Mouse (Mus musculus) skeletal muscle tissue, adult 2 months (tissue): ENCODE measurements around the gene Krt42.
"Not testable (repeated sequence)": the region's sequence is repeated elsewhere in the genome, so short reads cannot be mapped to it uniquely, and the experiment has no call there.

Experiments used
- DNase-seq: peaks from one replicate; pipeline ENCODE4 v3.0.0-alpha.2; 2012; ENCODE audit warnings: low read depth, low spot score

Gene Krt42

DNA sequence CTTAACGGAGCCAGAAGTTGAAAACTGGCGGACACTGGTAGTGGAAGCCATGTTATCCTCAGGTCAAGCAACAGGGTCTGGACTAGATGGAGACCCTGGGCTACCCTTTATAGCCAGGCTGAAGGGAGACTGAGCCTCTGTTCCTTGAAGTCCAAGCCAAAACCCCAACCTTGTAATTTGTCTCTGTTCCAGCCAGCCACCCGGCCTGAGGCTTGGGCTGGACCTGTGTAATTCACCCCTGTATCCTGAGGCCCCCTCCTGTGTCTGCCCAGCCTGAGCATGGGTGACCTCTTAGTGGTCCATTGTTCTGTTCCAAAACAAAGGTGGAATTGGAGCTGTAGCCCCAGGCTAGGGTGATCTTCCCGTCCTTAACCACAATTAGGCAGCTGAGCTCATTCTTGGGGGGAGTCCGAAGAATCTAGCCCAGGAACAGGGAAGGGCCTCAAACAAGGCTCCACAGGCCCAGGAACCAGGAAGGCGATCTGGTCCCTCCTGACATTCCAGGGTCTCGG is at the start of gene Krt42:
Krt42 (minus strand) TSS at position 51 of the 512 bp plus-strand sequence.
- DNase-seq: no peak

- no peak for DNase-seq
These were observed 49.1 kb upstream of the Krt42 start for GRCm38 (mm10) chr11:100318529-100319451.

DNA sequence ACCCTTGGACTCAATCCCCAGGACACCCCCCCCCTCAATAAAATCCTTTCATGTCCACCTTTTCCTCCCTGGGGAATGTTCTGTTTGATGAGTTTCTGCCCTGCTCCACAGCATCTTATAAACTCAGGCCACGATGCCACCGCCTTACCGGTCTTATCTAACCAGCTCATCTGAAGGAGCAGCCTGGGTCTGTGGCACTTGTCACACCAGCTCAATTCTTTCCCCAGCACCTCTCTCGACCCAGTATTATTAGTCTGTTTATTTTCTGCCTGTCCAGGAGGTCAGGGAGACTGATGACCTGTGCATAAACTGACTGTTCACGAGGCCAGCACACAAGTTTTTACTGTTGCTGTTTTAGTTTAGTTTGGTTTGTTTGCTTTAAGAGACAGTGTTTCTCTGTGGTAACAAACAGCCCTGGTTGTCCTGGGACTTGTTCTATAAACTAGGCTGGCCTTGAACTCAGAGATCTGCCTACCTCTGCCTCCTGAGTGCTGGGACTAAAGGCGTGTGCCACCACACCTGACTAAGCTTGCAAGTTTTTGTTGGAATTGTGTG is 48.2 kb upstream of the Krt42 start:
- DNase-seq: no peak

- no peak for DNase-seq
These were observed 45.8 kb upstream of the Krt42 start for GRCm38 (mm10) chr11:100315439-100315838.

GRCm38 (mm10) chr11:100313424-100313823 is 43.8 kb upstream of the Krt42 start:
- DNase-seq: no peak

GRCm38 (mm10) chr11:100312096-100312679 is 42.5 kb upstream of the Krt42 start:
- DNase-seq: peak; percentile 81

GRCm38 (mm10) chr11:100311656-100312055 is 42.0 kb upstream of the Krt42 start:
- no peak for DNase-seq

GRCm38 (mm10) chr11:100308672-100309071 is 39.0 kb upstream of the Krt42 start:
- not testable (repeated sequence) for DNase-seq

DNA sequence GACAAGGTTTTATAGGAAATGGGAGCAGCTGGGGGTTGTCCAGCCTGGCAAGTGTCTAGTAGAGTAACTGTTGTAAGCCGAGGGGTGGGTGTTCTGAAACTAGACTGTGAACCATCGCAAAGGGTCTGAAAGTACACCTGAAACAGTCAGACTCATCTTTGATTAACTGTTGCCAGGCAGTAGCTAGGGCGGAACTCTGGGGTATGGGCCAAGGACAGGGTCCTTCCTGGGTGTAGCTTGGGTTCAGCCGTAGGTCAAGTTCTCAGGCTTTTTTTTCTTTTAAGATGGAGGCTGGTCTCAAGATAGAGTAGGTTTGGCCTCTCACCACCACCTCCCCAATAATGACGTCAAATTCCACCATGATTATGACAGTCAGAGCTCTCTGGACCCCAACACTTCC is 38.2 kb upstream of the Krt42 start:
- DNase-seq: no peak

DNA sequence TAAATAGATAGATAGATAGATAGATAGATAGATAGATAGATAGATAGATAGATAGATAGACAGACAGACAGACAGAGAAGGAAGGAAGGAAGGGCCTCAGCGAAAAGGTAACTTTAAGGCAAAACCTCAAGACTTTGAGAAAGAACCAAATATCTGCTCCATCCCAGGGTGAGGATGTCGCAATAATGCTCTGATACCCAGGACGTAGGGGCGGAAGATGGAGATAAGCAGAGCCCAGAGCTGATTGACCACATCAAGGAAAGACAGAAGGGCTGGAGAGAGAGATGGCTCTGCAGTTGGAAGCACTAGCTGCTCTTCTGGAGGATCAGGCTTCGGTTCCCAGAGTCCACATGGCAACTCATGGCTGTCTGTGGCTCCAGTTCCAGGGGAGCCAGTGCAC is 31.6 kb upstream of the Krt42 start:
- no peak for DNase-seq

- DNase-seq: no peak
These were observed 30.6 kb upstream of the Krt42 start for GRCm38 (mm10) chr11:100300293-100300692.

DNA sequence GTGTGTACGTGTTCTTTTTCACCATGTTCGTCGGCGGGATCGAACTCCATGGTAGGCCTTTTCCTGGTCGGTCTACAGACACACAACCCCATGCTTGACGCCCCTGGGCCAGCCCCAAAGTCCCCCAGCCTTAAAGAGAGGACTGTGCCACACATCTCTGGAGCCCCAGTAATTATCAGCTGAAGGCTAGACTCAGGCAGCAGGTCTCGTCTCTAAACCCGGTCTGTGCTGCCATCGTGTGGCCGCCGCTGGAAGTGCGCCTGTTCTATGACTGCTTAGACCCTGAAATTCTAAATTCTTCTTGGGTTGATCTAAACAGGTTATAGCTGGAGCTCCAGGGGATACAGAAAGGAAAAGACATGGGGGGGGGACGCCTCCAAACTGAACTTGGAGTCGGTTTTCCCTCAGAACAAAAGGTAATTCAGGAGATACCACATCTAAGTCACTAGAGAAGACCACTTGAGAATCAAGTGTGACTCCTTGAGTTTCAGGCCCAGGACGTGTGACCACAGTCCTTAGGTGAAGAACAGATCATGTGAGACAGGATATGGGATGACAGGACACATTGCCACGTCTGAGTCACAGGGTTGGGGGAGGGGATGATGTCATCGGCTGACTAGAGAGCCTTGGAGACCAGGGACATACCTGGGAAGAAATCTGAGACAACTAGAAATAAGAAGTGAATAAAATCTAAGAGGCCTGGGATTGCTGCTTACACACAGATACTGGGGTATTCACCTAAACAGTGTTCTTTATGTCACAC is 28.8 kb upstream of the Krt42 start:
- peak; percentile 53 for DNase-seq

DNA sequence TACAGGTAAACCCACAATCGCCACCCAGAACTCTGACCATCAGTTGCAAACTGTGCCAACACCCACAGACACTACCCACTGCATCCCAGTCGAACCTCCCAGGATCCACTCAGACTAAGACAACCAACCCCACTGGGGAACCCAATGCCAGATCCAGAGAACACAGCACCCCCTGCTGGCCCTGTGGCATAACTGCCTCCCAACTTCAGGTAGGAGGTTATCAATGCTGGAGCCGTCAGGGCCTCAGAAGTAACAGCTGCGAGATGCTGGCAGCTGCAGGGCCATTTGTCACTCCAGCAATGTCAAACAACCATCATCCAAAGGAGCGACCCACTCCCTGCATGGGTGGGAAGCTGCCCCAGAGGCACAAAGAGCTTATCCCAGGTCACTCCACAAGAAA is 28.1 kb upstream of the Krt42 start:
- DNase-seq: no peak

- DNase-seq: peak; percentile 72
These were observed 25.6 kb upstream of the Krt42 start for GRCm38 (mm10) chr11:100295308-100295707.

- DNase-seq: no peak
These were observed 23.2 kb upstream of the Krt42 start for GRCm38 (mm10) chr11:100292884-100293283.

GRCm38 (mm10) chr11:100290235-100290634 is 20.6 kb upstream of the Krt42 start:
- no peak for DNase-seq

DNA sequence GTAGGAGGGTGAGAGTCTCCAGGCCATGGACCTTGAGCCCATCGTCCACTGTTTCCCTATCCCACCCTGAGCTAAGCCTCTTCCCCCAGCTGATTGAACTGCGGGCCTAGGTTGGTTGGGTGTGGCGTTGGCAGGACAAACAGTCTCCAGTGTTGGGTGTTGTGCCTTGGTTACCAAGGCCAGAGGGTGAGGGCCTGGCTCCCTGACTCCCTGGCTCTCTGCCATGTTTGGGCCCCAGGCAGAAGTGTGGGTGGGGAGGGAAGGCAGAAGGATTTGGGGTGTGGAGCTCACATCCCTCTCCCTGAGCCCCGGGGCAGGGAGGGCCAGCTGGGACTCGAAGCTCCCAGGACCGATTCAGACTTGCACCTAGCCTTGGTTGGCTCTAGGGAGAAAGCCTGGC is 19.3 kb upstream of the Krt42 start:
- DNase-seq: peak; percentile 27

DNA sequence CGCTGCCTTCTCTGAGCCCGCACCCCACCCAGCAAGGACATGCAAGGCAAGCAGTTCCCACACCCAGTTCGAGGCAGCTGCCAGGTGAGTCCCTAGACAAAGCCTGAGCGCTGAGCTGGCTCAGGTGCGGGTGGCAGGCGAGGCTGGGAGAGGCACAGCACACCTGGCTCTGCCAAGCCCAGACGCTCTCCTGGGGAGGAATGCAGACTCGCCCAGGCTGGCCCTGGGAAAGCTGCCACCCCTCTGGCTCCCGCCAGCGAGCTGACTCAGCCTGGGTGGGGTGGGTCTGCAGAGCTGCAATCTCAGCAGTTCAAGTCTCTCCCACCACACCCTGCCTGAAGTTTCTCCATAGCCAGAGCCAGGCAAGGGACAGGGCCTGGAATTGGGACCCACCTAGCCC is 17.4 kb upstream of the Krt42 start:
- DNase-seq: peak; percentile 61

DNA sequence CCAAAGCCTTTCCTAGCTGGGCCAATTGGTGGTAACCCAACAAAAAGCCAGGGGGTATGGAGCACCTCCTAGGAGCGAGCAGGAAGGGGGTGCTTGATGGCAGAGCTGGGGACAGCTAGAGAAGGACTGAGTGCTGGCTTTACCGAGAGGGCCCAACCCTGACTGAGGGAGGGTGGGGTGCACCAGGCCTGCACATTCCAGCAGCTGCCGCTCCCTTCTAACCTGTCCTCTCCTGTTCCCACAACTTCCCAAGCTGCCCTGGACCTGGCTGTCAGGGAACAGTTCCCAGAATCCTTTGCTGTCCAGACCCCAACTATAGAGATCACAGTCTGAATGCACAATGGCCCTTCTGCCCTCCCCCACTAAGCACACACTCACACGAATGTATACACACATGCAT is 15.3 kb upstream of the Krt42 start:
- DNase-seq: no peak

GRCm38 (mm10) chr11:100282549-100282948 is 12.9 kb upstream of the Krt42 start:
- peak; percentile 60 for DNase-seq
